Mouse (Mus musculus): ENCODE data around the gene Grtp1. TPM values are rescaled to one million over a fixed set of nuclear protein-coding genes. Genes with fewer than 3 reads are reported as not detected.
A peak's percentile ranks its signal among the peaks of the same experiment; 100 is the strongest.

The Grtp1 gene
- 18.3 and 21.4 TPM in 2 replicates for polyA plus RNA-seq (2014; fragmentation: Nextera tagmentation; extraction: Ambion mirVana)

DNA sequence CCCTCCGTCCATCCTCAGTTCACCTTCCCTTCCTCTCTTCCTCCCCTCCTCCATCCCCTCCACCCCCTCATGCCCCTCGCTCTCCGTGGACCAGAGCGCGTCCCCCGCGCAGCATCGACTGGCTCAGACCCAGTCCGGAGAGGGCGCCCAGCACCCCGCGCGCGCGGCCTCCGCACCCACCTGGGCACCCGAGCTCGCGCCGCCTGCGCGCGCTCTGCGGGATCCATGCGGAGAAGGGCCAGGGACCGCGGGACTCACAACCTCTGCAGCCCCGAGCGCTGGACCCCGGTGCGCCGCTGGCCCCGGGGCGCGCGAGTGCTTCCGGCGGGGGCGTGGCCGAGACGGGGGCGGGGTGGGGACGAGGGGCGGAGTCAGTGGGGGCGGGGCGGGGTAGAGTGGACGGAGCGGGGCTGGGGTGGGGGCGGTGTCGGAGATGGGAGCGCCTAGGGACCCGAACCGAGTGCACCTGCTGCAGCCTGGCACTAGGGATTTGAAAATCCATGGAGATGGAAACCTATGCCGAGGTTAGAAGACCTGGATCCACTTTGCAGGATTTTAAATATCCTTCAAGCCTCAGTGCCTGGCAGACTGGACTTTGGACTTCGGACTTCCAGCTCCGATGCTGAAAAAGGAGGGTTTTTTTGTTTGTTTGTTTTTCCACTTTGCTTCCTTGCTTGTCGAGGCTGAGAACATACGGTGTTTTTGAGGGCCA, at the start of gene Grtp1:
Grtp1 (minus strand) TSS at position 320 of the 712 bp plus-strand sequence.
- under 1% methylated on average over 44 of the region's 58 CpGs for WGBS
- H3K9ac ChIP-seq (ENCODE audit: low read length) = peak within 1 kb of the TSS; percentile 79

DNA sequence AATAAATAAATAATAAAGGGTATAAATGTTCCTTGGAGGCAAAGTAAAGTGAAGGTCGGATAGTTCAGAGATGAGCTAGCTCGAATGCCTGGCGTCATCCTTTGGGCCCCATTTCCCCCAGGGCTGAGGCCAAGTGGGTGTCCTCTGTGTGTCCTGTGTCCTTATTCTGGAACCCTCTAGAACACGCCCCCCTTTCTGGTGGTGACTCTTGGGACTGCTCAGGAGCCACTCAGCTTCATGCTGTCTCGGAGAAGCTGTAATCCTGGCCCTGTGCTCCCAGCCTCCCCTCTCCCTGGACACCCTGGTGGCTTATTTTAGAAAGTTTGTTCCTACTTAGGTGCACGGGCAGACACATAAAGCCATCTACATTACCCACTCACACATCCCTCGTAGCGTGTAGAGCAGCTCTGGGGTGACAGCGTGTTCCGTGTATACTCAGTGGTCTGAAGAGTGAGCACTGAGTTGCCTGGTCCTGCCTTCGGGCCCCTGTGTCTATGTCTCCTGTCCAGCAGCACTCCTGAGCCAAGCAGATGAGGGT, 44.0 kb upstream of the Grtp1 start:
- no peak for DNase-seq (ENCODE audit: low spot score)
- H3K27ac ChIP-seq (ENCODE audit: low read depth, low read length) = no peak overlapping the region
- H3K4me1 ChIP-seq (replicated peaks; ENCODE audit: control insufficient read depth, insufficient read depth, low read length) = no peaks in the 10 kb centered on the region
- H3K4me2 ChIP-seq (ENCODE audit: low read depth, low read length, severe bottlenecking) = no peak overlapping the region
- no peaks in the 10 kb centered on the region for H3K27me3 ChIP-seq (ENCODE audit: control insufficient read depth, insufficient read depth, low read length)
- no peaks in the 10 kb centered on the region; the same call in 1 of the 2 replicates for H3K9me3 ChIP-seq (ENCODE audit: control insufficient read depth, low read length)
- WGBS = 88% methylated on average over 11 of the region's 11 CpGs
- H3K36me3 ChIP-seq (ENCODE audit: control insufficient read depth, insufficient read depth, low read length) = no peaks in the 10 kb centered on the region
- H3K4me3 ChIP-seq (ENCODE audit: low read depth, low read length) = no peak overlapping the region
- no peak for ATAC-seq (replicated peaks; ENCODE audit: low FRiP score)
- H3K9ac ChIP-seq (ENCODE audit: low read length) = no peak overlapping the region

More for the DNA sequence above, at the start of gene Grtp1:
- Histone ChIP-seq H3K4me2 (ENCODE audit: low read depth, low read length, severe bottlenecking) (peak within 1 kb of the TSS; percentile 88), H3K36me3 (ENCODE audit: control insufficient read depth, insufficient read depth, low read length) (no peaks in the 10 kb centered on the region), H3K27me3 (ENCODE audit: control insufficient read depth, insufficient read depth, low read length) (peaks cover 15% of the 10 kb centered on the region), H3K4me3 (ENCODE audit: low read depth, low read length) (peak within 1 kb of the TSS; percentile 80), H3K4me1 (replicated peaks; ENCODE audit: control insufficient read depth, insufficient read depth, low read length) (peaks cover 5% of the 10 kb centered on the region), H3K27ac (ENCODE audit: low read depth, low read length) (no peak within 1 kb of the TSS), H3K9me3 (ENCODE audit: control insufficient read depth, low read length) (no peaks in the 10 kb centered on the region)
- ATAC-seq (replicated peaks; ENCODE audit: low FRiP score) (peak; percentile 77), DNase-seq (ENCODE audit: low spot score) (peak; percentile 88)

DNA sequence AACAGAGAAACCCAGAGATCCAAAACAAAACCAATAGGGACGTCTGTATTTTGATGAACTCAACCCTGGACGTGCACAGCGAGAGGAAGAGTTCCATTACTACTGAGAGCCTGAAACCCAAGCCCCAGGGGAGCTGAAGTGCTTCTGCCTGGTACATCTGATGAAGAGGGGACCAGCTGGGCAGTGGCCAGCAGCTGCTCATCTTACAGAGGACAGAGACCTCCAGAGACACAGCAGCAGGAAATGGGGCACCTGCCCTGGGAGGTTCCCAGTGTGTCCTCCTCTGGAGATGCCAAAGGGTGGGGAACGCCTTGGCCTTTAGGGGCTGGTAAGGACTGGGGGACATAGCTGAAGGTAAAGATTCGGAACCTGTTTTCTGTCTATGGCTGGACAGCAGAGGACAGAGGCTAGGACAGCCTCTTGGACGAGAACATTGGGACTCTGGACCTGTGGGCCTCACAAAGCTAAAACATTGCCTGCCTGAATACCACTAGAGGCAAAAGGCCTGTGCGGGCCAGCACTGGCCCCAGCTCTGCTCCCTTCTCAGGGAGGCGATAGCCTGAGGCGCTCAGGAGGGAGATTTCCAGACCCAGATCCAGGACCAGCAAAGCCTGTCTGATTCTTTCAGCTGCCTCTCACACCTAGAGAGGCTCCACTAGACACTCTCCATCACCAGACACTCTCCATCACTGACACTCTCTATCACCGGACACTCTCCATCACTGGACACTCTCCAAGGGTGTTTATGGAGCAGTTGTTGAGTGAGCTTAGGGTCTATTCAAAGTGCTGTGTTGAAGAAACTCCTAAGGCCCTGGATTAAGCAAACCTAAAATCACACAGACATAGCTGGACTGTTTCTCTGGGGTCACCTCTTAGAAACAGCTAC, 42.8 kb upstream of the Grtp1 start:
- Histone ChIP-seq H3K27ac (ENCODE audit: low read depth, low read length) (no peak overlapping the region), H3K36me3 (ENCODE audit: control insufficient read depth, insufficient read depth, low read length) (no peaks in the 10 kb centered on the region)
- no peak for DNase-seq (ENCODE audit: low spot score)

DNA sequence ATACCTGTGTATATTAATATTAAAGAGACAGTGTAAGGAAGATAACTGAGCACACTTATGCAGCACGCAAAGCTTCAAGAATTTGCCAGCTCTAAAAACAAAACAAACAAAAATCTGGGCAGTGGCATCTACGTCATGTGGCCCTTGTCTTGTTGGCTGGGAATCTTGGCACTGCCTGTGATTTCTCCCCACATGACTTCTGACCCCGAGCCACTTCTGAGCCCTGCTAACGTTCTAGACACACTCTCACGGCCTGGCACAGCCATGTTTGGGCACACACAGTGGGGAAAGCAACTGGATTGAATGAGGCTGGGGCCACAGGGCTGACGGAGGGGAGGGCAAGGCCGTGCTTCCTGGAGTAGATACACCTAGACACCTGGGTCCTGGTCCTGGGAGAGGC, 40.3 kb upstream of the Grtp1 start:
- Histone ChIP-seq H3K4me1 (replicated peaks; ENCODE audit: control insufficient read depth, insufficient read depth, low read length) (no peaks in the 10 kb centered on the region), H3K4me3 (ENCODE audit: low read depth, low read length) (no peak overlapping the region), H3K36me3 (ENCODE audit: control insufficient read depth, insufficient read depth, low read length) (no peaks in the 10 kb centered on the region), H3K4me2 (ENCODE audit: low read depth, low read length, severe bottlenecking) (no peak overlapping the region), H3K9me3 (ENCODE audit: control insufficient read depth, low read length) (no peaks in the 10 kb centered on the region), H3K27ac (ENCODE audit: low read depth, low read length) (no peak overlapping the region), H3K9ac (ENCODE audit: low read length) (no peak overlapping the region), H3K27me3 (ENCODE audit: control insufficient read depth, insufficient read depth, low read length) (no peaks in the 10 kb centered on the region)
- WGBS = 85% methylated on average over 7 of the region's 7 CpGs
- ATAC-seq (replicated peaks; ENCODE audit: low FRiP score) (no peak), DNase-seq (ENCODE audit: low spot score) (no peak)

More for the DNA sequence above, 42.8 kb upstream of the Grtp1 start:
- H3K9me3 ChIP-seq (ENCODE audit: control insufficient read depth, low read length) = no peaks in the 10 kb centered on the region; the same call in 1 of the 2 replicates
- no peak overlapping the region for H3K4me2 ChIP-seq (ENCODE audit: low read depth, low read length, severe bottlenecking)
- WGBS = 84% methylated on average over 10 of the region's 10 CpGs
- no peak overlapping the region for H3K9ac ChIP-seq (ENCODE audit: low read length)
- no peaks in the 10 kb centered on the region for H3K27me3 ChIP-seq (ENCODE audit: control insufficient read depth, insufficient read depth, low read length)
- H3K4me1 ChIP-seq (replicated peaks; ENCODE audit: control insufficient read depth, insufficient read depth, low read length) = no peaks in the 10 kb centered on the region
- H3K4me3 ChIP-seq (ENCODE audit: low read depth, low read length) = no peak overlapping the region
- ATAC-seq (replicated peaks; ENCODE audit: low FRiP score) = no peak

DNA sequence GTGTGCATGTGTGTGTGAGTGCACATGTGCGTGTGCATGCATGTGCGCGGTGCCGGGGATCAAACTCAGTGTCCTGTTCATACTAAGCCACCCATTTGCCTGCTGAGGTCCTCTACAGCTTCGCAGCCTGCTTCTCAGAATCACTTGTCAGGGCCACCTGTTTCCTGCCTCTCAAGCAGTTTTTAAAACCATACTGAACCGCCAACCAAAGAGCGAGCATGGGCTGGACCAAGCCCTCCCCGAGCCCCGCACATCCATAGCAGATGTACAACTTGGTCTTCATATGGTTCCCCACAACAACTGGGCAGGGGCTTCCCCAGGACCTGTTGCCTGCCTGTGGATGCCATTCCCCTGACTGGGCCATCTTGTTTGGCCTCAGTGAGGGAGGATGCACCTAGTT, 39.6 kb upstream of the Grtp1 start:
- no peaks in the 10 kb centered on the region for H3K4me1 ChIP-seq (replicated peaks; ENCODE audit: control insufficient read depth, insufficient read depth, low read length)
- no peaks in the 10 kb centered on the region for H3K36me3 ChIP-seq (ENCODE audit: control insufficient read depth, insufficient read depth, low read length)
- H3K9ac ChIP-seq (ENCODE audit: low read length) = no peak overlapping the region
- no peak overlapping the region for H3K27ac ChIP-seq (ENCODE audit: low read depth, low read length)
- ATAC-seq (replicated peaks; ENCODE audit: low FRiP score) = no peak
- no peaks in the 10 kb centered on the region for H3K27me3 ChIP-seq (ENCODE audit: control insufficient read depth, insufficient read depth, low read length)
- DNase-seq (ENCODE audit: low spot score) = no peak
- 89% methylated on average over 9 of the region's 9 CpGs for WGBS
- H3K9me3 ChIP-seq (ENCODE audit: control insufficient read depth, low read length) = no peaks in the 10 kb centered on the region
- no peak overlapping the region for H3K4me3 ChIP-seq (ENCODE audit: low read depth, low read length)
- no peak overlapping the region for H3K4me2 ChIP-seq (ENCODE audit: low read depth, low read length, severe bottlenecking)

DNA sequence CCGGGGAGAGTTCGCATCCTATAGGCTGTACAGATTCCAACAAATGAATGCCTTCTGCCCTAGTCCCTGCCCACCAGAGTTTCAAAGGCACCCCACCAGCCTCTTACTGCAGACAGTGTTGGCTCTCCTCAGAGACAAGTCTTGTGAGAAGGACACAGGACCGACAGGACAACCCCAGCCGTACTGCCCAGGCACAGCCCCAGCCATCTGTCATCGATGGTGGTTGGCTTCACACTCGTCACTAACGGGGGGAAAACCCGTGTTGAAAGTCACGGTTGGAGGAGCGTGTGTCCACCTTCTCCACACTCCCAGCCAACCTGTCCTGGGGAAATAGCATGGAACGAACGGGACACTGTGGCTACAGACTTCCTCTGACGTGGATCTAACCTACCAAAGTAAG, 34.4 kb upstream of the Grtp1 start:
- Histone ChIP-seq H3K9ac (ENCODE audit: low read length) (no peak overlapping the region), H3K4me3 (ENCODE audit: low read depth, low read length) (no peak overlapping the region), H3K27ac (ENCODE audit: low read depth, low read length) (no peak overlapping the region), H3K27me3 (ENCODE audit: control insufficient read depth, insufficient read depth, low read length) (no peaks in the 10 kb centered on the region), H3K36me3 (ENCODE audit: control insufficient read depth, insufficient read depth, low read length) (no peaks in the 10 kb centered on the region), H3K4me1 (replicated peaks; ENCODE audit: control insufficient read depth, insufficient read depth, low read length) (no peaks in the 10 kb centered on the region), H3K9me3 (ENCODE audit: control insufficient read depth, low read length) (no peaks in the 10 kb centered on the region), H3K4me2 (ENCODE audit: low read depth, low read length, severe bottlenecking) (no peak overlapping the region)
- DNase-seq (ENCODE audit: low spot score) (no peak), ATAC-seq (replicated peaks; ENCODE audit: low FRiP score) (no peak)
- 91% methylated on average over 13 of the region's 13 CpGs for WGBS

DNA sequence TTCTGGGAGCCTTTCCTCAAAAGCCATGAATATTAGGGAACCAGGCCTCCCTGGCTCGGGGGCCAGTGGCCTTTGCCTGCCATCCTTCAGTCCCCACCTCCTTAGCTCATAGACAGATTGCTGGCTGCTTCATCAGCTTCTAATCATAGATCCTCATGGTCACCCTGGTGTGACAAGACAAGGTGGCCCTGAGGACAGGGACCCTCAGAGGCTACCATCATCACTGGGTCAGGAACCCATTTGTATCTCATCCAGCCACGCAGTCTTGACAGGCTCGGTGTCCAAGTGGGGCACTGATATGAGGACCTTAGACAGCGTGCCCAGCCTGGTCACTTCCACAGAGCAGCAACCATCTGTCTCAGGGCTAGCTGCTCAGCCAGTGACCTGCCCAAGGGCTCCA, 30.1 kb upstream of the Grtp1 start:
- Histone ChIP-seq H3K9me3 (ENCODE audit: control insufficient read depth, low read length) (no peaks in the 10 kb centered on the region), H3K36me3 (ENCODE audit: control insufficient read depth, insufficient read depth, low read length) (no peaks in the 10 kb centered on the region), H3K4me2 (ENCODE audit: low read depth, low read length, severe bottlenecking) (no peak overlapping the region), H3K27me3 (ENCODE audit: control insufficient read depth, insufficient read depth, low read length) (no peaks in the 10 kb centered on the region), H3K4me3 (ENCODE audit: low read depth, low read length) (no peak overlapping the region), H3K27ac (ENCODE audit: low read depth, low read length) (no peak overlapping the region), H3K4me1 (replicated peaks; ENCODE audit: control insufficient read depth, insufficient read depth, low read length) (peaks cover 7% of the 10 kb centered on the region; the same call in 1 of the 2 replicates), H3K9ac (ENCODE audit: low read length) (no peak overlapping the region)
- WGBS = 95% methylated on average over 4 of the region's 4 CpGs
- ATAC-seq (replicated peaks; ENCODE audit: low FRiP score) = no peak
- no peak for DNase-seq (ENCODE audit: low spot score)

DNA sequence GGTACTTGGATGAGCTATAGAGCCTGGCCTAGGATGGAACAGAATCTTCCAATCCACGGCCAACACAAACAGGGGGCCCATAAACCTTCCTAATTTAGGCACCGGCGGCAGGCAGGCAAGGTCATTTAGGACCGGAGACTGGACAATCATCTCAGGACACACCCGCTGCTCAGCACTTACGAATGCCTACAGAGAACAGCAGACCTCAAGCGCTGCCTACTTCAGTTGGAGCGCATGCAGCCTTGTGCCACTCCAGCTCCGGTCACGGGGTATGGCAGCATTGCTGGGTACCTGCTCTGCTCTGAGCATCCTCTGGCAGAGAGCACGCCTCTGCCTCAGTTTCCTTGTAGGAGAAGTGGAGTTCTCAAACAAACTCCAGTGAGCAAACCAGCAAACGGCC, 29.4 kb upstream of the Grtp1 start:
- Histone ChIP-seq H3K27me3 (ENCODE audit: control insufficient read depth, insufficient read depth, low read length) (no peaks in the 10 kb centered on the region), H3K4me3 (ENCODE audit: low read depth, low read length) (no peak overlapping the region), H3K9ac (ENCODE audit: low read length) (no peak overlapping the region), H3K36me3 (ENCODE audit: control insufficient read depth, insufficient read depth, low read length) (no peaks in the 10 kb centered on the region), H3K4me2 (ENCODE audit: low read depth, low read length, severe bottlenecking) (no peak overlapping the region), H3K4me1 (replicated peaks; ENCODE audit: control insufficient read depth, insufficient read depth, low read length) (peaks cover 7% of the 10 kb centered on the region; the same call in 1 of the 2 replicates), H3K27ac (ENCODE audit: low read depth, low read length) (no peak overlapping the region), H3K9me3 (ENCODE audit: control insufficient read depth, low read length) (no peaks in the 10 kb centered on the region)
- no peak for ATAC-seq (replicated peaks; ENCODE audit: low FRiP score)
- WGBS = 89% methylated on average over 12 of the region's 12 CpGs
- no peak for DNase-seq (ENCODE audit: low spot score)

Measured in forebrain, embryonic 11.5 days (tissue).